Mouse (Mus musculus) ES-E14 (cell line): ENCODE results near the gene Grik5. TPM values are rescaled to one million over a fixed set of nuclear protein-coding genes. Genes with fewer than 3 reads are reported as not detected.

ENCODE experiments used
- DNase-seq: peaks from one replicate; pipeline ENCODE4 v3.0.0-alpha.2; 2013; ENCODE audit warnings: low read depth, low spot score
- H3K27ac ChIP-seq: 2 replicates; pipeline ENCODE4 v1.5.1; 2012; ENCODE audit warnings: low read depth, mild to moderate bottlenecking, low read length, moderate library complexity, mixed read lengths; ENCODE audit not compliant: poor library complexity, insufficient read depth, severe bottlenecking
- H3K36me3 ChIP-seq: 2 replicates; pipeline ENCODE4 v1.6.1; 2012; ENCODE audit warnings: mild to moderate bottlenecking, low read length, moderate library complexity, mixed read lengths; ENCODE audit not compliant: control insufficient read depth, poor library complexity, insufficient read depth, severe bottlenecking
- H3K4me1 ChIP-seq, 2 experiments: fragments of 150-350 bp in 1 of 2; sonication (generic) in 1 of 2; 2 replicates each; pipeline ENCODE4 v1.6.1; 2012; ENCODE audit warnings: low read length in 2 of 2, mild to moderate bottlenecking in 1 of 2, mixed read lengths in 1 of 2; ENCODE audit not compliant: control insufficient read depth in 2 of 2, insufficient read depth in 2 of 2, poor library complexity in 1 of 2
- H3K4me3 ChIP-seq, 2 experiments: fragments of 150-350 bp in 1 of 2; sonication (generic) in 1 of 2; 2 replicates each; pipeline ENCODE4 v1.5.1; 2012; ENCODE audit warnings: low read length in 2 of 2, low read depth in 1 of 2, mild to moderate bottlenecking in 1 of 2, mixed read lengths in 1 of 2; ENCODE audit not compliant: insufficient read depth in 1 of 2, poor library complexity in 1 of 2, severe bottlenecking in 1 of 2
- H3K9ac ChIP-seq: 2 replicates; pipeline ENCODE4 v1.6.1; 2012; ENCODE audit warnings: low read depth, mild to moderate bottlenecking, low read length, mixed read lengths; ENCODE audit not compliant: poor library complexity, insufficient read depth, severe bottlenecking
- H3K9me3 ChIP-seq: fragments of 150-350 bp; sonication (generic); 2 replicates; pipeline ENCODE4 v1.6.1; 2012; ENCODE audit warnings: low read depth, mild to moderate bottlenecking, low read length; ENCODE audit not compliant: control insufficient read depth, insufficient read depth
- CHD2 ChIP-seq: IDR thresholded peaks from 2 replicates; pipeline ENCODE4 v1.6.1; 2014; ENCODE audit warnings: mild to moderate bottlenecking, low read depth, low read length, inconsistent platforms
- HCFC1 ChIP-seq: IDR thresholded peaks from 2 replicates; pipeline ENCODE4 v1.6.1; 2012; ENCODE audit warnings: low read length, inconsistent platforms, borderline replicate concordance; ENCODE audit not compliant: insufficient read depth
- MAFK ChIP-seq: IDR thresholded peaks from 2 replicates; pipeline ENCODE4 v1.6.1; 2014; ENCODE audit warnings: mild to moderate bottlenecking, low read depth, low read length, inconsistent platforms; ENCODE audit not compliant: insufficient read depth
- ZC3H11A ChIP-seq: IDR thresholded peaks from 2 replicates; pipeline ENCODE4 v1.6.1; 2012; ENCODE audit warnings: low read depth, mild to moderate bottlenecking, inconsistent platforms, low read length, borderline replicate concordance
- ZNF384 ChIP-seq: IDR thresholded peaks from 2 replicates; pipeline ENCODE4 v1.6.1; 2012; ENCODE audit warnings: low read depth, low read length, inconsistent platforms
- in situ Hi-C, 2 experiments: fragments of 600-800 bp; cut with MboI; formaldehyde crosslinking; loops; one replicate each; pipeline ENCODE4 v1.15.1; 2025; ENCODE audit warnings: low sequenced_read_pairs in 2 of 2, inconsistent platforms in 1 of 2; ENCODE audit not compliant: unreplicated experiment in 2 of 2
- total RNA-seq: library from RNA; depleted of rRNA; stranded (reverse); fragments of 300-350 nt; gene quantifications from 2 replicates; pipeline ENCODE4 v1.2.3, GENCODE M21; 2012

Grik5 gene
- total RNA-seq, 1 experiment = 10.0 TPM

GRCm38 (mm10) chr7:25000711-25001110 is 71.4 kb downstream of the Grik5 start:
- Histone ChIP-seq H3K4me3 (no peak overlapping the region), H3K9ac (no peak overlapping the region), H3K27ac (no peak overlapping the region), H3K4me1 (peaks cover 0 to 17% of the 10 kb centered on the region in 2 experiments; a peak in 2 of 4 replicates), H3K36me3 (peaks cover 11% of the 10 kb centered on the region; the same call in 1 of the 2 replicates), H3K9me3 (no peaks in the 10 kb centered on the region)
- TF ChIP-seq CHD2 (no peak), MAFK (no peak), HCFC1 (no peak), ZNF384 (no peak), ZC3H11A (no peak)
- DNase-seq = no peak
- in situ Hi-C loops = no loop called here

GRCm38 (mm10) chr7:25000211-25000610 is 71.9 kb downstream of the Grik5 start:
- Histone ChIP-seq H3K4me3 (no peak overlapping the region), H3K36me3 (peaks cover 11% of the 10 kb centered on the region; the same call in 1 of the 2 replicates), H3K27ac (no peak overlapping the region), H3K4me1 (peaks cover 0 to 16% of the 10 kb centered on the region in 2 experiments; a peak in 2 of 4 replicates), H3K9ac (no peak overlapping the region), H3K9me3 (no peaks in the 10 kb centered on the region)
- DNase-seq = no peak
- in situ Hi-C loops = no loop called here
- TF ChIP-seq CHD2 = no peak
- TF ChIP-seq MAFK = no peak
- no peak for TF ChIP-seq ZC3H11A
- no peak for TF ChIP-seq ZNF384
- no peak for TF ChIP-seq HCFC1

GRCm38 (mm10) chr7:24993081-24993480 is 79.1 kb downstream of the Grik5 start:
- no peak for DNase-seq
- in situ Hi-C loops = no loop called here

GRCm38 (mm10) chr7:24990478-24990877 is 81.7 kb downstream of the Grik5 start:
- Histone ChIP-seq H3K4me1 (peaks cover 0 to 7% of the 10 kb centered on the region in 2 experiments; a peak in 1 of 4 replicates), H3K27ac (no peak overlapping the region), H3K9ac (no peak overlapping the region), H3K9me3 (no peaks in the 10 kb centered on the region), H3K4me3 (no peak overlapping the region), H3K36me3 (peaks cover 29% of the 10 kb centered on the region)
- TF ChIP-seq ZNF384 = no peak
- TF ChIP-seq HCFC1 = no peak
- TF ChIP-seq ZC3H11A = no peak
- no peak for TF ChIP-seq CHD2
- TF ChIP-seq MAFK = no peak
- in situ Hi-C loops = no loop called here
- DNase-seq = no peak

More at GRCm38 (mm10) chr7:24993081-24993480, 79.1 kb downstream of the Grik5 start:
- TF ChIP-seq CHD2 (no peak), MAFK (no peak), ZC3H11A (no peak), HCFC1 (no peak), ZNF384 (no peak)
- Histone ChIP-seq H3K9ac (no peak overlapping the region), H3K36me3 (peaks cover 19% of the 10 kb centered on the region), H3K9me3 (no peaks in the 10 kb centered on the region), H3K27ac (no peak overlapping the region), H3K4me3 (no peak overlapping the region), H3K4me1 (peaks cover 0 to 7% of the 10 kb centered on the region in 2 experiments; a peak in 1 of 4 replicates)

GRCm38 (mm10) chr7:24987941-24988340 is 84.2 kb downstream of the Grik5 start:
- no peak overlapping the region for H3K4me3 ChIP-seq
- H3K9ac ChIP-seq = no peak overlapping the region
- peaks cover 27% of the 10 kb centered on the region for H3K36me3 ChIP-seq
- TF ChIP-seq ZNF384 (no peak), HCFC1 (no peak), ZC3H11A (no peak), CHD2 (no peak), MAFK (no peak)
- H3K4me1 ChIP-seq = peaks cover 0 to 4% of the 10 kb centered on the region in 2 experiments; a peak in 1 of 4 replicates
- no peaks in the 10 kb centered on the region for H3K9me3 ChIP-seq
- no peak overlapping the region for H3K27ac ChIP-seq
- DNase-seq = no peak
- in situ Hi-C loops = no loop called here
